Mouse (Mus musculus) CD8-positive naive resting alpha-beta T cell, adult 2 months (primary cell): ENCODE results near the gene Gls2.
A peak's percentile ranks its signal among the peaks of the same experiment; 100 is the strongest.
"Not testable (repeated sequence)": the region's sequence is repeated elsewhere in the genome, so short reads cannot be mapped to it uniquely, and the experiment has no call there.

Experiments
- DNase-seq, 2 experiments: peaks; one replicate each; pipeline ENCODE4 v3.0.0; 2022; ENCODE audit warnings: low read depth in 2 of 2, low spot score in 2 of 2

Gene Gls2

GRCm38 (mm10) chr10:128194024-128194550 lies at the start of gene Gls2:
TSS of gene Gls2 (plus strand) at chr10:128194457.
- DNase-seq = peak; percentile 50 to 53

- no peak for DNase-seq
Measured at GRCm38 (mm10) chr10:128144961-128145360, 49.3 kb upstream of the Gls2 start.

- no peak for DNase-seq
Measured at GRCm38 (mm10) chr10:128148789-128149365, 45.4 kb upstream of the Gls2 start.

- no peak for DNase-seq
Measured at GRCm38 (mm10) chr10:128149592-128149991, 44.7 kb upstream of the Gls2 start.

GRCm38 (mm10) chr10:128150941-128151340 lies 43.3 kb upstream of the Gls2 start:
- DNase-seq = no peak

- no peak for DNase-seq
Measured at GRCm38 (mm10) chr10:128153978-128154377, 40.3 kb upstream of the Gls2 start.

- DNase-seq = not testable (repeated sequence)
Measured at GRCm38 (mm10) chr10:128165726-128166125, 28.5 kb upstream of the Gls2 start.

- no peak for DNase-seq
Measured at GRCm38 (mm10) chr10:128167091-128167490, 27.2 kb upstream of the Gls2 start.

GRCm38 (mm10) chr10:128171348-128171747 lies 22.9 kb upstream of the Gls2 start:
- DNase-seq = not testable (repeated sequence)

GRCm38 (mm10) chr10:128175302-128175701 lies 19.0 kb upstream of the Gls2 start:
- no peak for DNase-seq

GRCm38 (mm10) chr10:128175996-128176755 lies 18.1 kb upstream of the Gls2 start:
- peak; percentile 24 to 70 for DNase-seq

- no peak for DNase-seq
Measured at GRCm38 (mm10) chr10:128177316-128177715, 16.9 kb upstream of the Gls2 start.

GRCm38 (mm10) chr10:128179989-128180388 lies 14.3 kb upstream of the Gls2 start, which contains the start of gene Rbms2:
TSS of gene Rbms2 (minus strand) at chr10:128180297.
- no peak for DNase-seq

GRCm38 (mm10) chr10:128184296-128184695 lies 10.0 kb upstream of the Gls2 start:
- DNase-seq = no peak

- DNase-seq = no peak
Measured at GRCm38 (mm10) chr10:128185277-128185940, 8.8 kb upstream of the Gls2 start.

- DNase-seq = peak; percentile 73 to 80
Measured at GRCm38 (mm10) chr10:128185959-128186358, 8.3 kb upstream of the Gls2 start.

- no peak for DNase-seq
Measured at GRCm38 (mm10) chr10:128187181-128187605, 7.1 kb upstream of the Gls2 start.

GRCm38 (mm10) chr10:128188242-128188877 lies 5.9 kb upstream of the Gls2 start:
- DNase-seq = peak; percentile 58 to 74

GRCm38 (mm10) chr10:128191472-128191871 lies 2.8 kb upstream of the Gls2 start:
- DNase-seq = no peak

GRCm38 (mm10) chr10:128192030-128192766 lies 2.1 kb upstream of the Gls2 start:
- not testable (repeated sequence) for DNase-seq

- DNase-seq = no peak
Measured at GRCm38 (mm10) chr10:128193113-128193512, 1.1 kb upstream of the Gls2 start.
